Mouse (Mus musculus): Measurements from ENCODE around the gene Tpo. TPM values are rescaled to one million over a fixed set of nuclear protein-coding genes. Genes with fewer than 3 reads are reported as not detected.

Gene Tpo
- total and polyA plus RNA-seq, 2 experiments from 2014 or later, result 0.25 TPM; not detected in 1

DNA sequence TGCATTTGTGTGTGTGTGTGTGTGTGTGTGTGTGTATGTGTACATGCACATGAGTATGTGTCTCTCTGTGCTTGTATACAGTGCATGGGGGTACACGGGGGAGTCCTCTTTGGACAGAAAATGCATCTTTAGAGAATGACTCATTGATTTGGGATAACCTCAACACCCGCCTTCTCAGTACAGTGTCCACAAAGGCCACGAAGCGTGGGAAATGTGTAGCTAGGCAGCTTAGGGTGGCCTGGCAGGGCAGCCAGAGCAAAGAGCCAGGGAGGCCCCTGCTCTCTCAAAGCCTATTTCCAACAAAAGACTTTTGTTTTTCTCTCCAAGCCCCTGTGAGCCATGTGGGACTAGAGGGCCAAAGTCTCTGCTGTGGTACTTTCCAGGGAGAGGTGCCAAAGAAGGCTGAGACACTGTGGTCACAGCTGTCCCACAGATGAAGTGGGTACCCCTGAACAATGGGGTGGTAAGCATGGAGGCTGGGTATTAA lies 95.8 kb downstream of the Tpo start:
- Histone ChIP-seq H3K36me3 (ENCODE audit: insufficient read depth) (no peaks in the 10 kb centered on the region), H3K9me3 (ENCODE audit: low read length) (no peaks in the 10 kb centered on the region), H3K27ac (ENCODE audit: low read depth, low read length) (peak overlapping the region; percentile 45; the same call in 1 of the 2 replicates), H3K4me2 (ENCODE audit: low read depth) (no peak overlapping the region), H3K4me3 (ENCODE audit: low read depth, low read length) (no peak overlapping the region), H3K4me1 (ENCODE audit: insufficient read depth) (no peaks in the 10 kb centered on the region), H3K9ac (no peak overlapping the region), H3K27me3 (ENCODE audit: insufficient read depth, low read length) (no peaks in the 10 kb centered on the region)
- no peak for TF ChIP-seq CTCF (IDR thresholded peaks at IDR 0.05; ENCODE audit: low read depth)
- DNase-seq, result peak; percentile 66
- WGBS, result 22% methylated on average over 4 of the region's 4 CpGs
- ATAC-seq, result peak; percentile 90

- no peaks in the 10 kb centered on the region for H3K36me3 ChIP-seq (ENCODE audit: insufficient read depth)
- TF ChIP-seq CTCF (IDR thresholded peaks at IDR 0.05; ENCODE audit: low read depth), result no peak
- no peak overlapping the region for H3K4me2 ChIP-seq (ENCODE audit: low read depth)
- H3K9ac ChIP-seq, result no peak overlapping the region
- H3K27ac ChIP-seq (ENCODE audit: low read depth, low read length), result peak overlapping the region; percentile 40
- H3K4me1 ChIP-seq (ENCODE audit: insufficient read depth), result no peaks in the 10 kb centered on the region
- H3K9me3 ChIP-seq (ENCODE audit: low read length), result no peaks in the 10 kb centered on the region
- DNase-seq (no peak), ATAC-seq (no peak)
- H3K27me3 ChIP-seq (ENCODE audit: insufficient read depth, low read length), result no peaks in the 10 kb centered on the region
- no peak overlapping the region for H3K4me3 ChIP-seq (ENCODE audit: low read depth, low read length)
These were observed 96.4 kb downstream of the Tpo start for GRCm38 (mm10) chr12:30035841-30036568.

DNA sequence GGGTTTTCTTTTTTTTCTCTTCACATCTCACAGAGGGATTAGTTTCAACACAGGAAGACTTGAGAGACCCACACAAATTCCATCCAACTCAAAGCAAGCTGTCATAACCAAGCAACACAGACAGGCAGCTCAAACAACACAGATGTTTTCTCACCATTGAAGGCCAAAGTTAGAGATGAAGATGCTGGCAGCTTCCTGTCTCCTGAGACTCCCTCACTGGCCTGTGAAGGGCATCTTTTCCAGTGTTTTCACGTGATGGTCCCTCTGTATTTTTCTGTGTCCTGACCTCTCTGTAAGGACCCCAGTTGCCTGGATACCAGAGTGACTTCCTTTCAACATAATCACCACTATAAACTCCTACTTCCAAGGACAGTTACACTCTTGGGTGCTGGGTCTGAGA lies 97.0 kb downstream of the Tpo start:
- Histone ChIP-seq H3K9me3 (ENCODE audit: low read length) (no peaks in the 10 kb centered on the region), H3K4me1 (ENCODE audit: insufficient read depth) (no peaks in the 10 kb centered on the region), H3K27me3 (ENCODE audit: insufficient read depth, low read length) (no peaks in the 10 kb centered on the region), H3K4me2 (ENCODE audit: low read depth) (no peak overlapping the region), H3K27ac (ENCODE audit: low read depth, low read length) (no peak overlapping the region), H3K9ac (no peak overlapping the region), H3K36me3 (ENCODE audit: insufficient read depth) (no peaks in the 10 kb centered on the region), H3K4me3 (ENCODE audit: low read depth, low read length) (no peak overlapping the region)
- TF ChIP-seq CTCF (IDR thresholded peaks at IDR 0.05; ENCODE audit: low read depth), result no peak
- no peak for ATAC-seq
- no peak for DNase-seq
- WGBS, result 47% methylated on average over 1 of the region's 1 CpGs

DNA sequence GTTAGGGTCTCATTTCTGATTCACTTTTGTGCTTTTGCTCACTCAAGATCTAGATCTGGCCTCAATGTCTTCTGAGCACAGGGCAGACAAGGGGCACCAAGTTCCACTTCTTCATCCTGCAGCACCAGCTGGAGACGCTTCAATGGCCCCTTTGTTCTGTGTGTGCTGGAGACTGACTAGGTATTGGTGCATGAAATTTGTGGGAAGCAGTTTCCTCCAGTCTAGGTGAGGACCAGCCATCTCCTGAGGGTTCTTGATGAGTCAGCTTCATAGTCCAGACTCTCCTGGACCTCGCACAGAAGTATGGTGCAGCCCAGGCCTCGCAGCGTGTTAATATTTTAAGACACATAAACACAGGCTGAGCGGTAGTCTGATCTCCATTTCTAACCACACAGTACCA lies 97.7 kb downstream of the Tpo start:
- no peaks in the 10 kb centered on the region for H3K4me1 ChIP-seq (ENCODE audit: insufficient read depth)
- H3K4me2 ChIP-seq (ENCODE audit: low read depth), result no peak overlapping the region
- H3K27ac ChIP-seq (ENCODE audit: low read depth, low read length), result no peak overlapping the region
- ATAC-seq (no peak), DNase-seq (no peak)
- H3K9ac ChIP-seq, result no peak overlapping the region
- WGBS, result 84% methylated on average over 5 of the region's 5 CpGs
- H3K27me3 ChIP-seq (ENCODE audit: insufficient read depth, low read length), result no peaks in the 10 kb centered on the region
- no peaks in the 10 kb centered on the region for H3K9me3 ChIP-seq (ENCODE audit: low read length)
- TF ChIP-seq CTCF (IDR thresholded peaks at IDR 0.05; ENCODE audit: low read depth), result no peak
- H3K36me3 ChIP-seq (ENCODE audit: insufficient read depth), result no peaks in the 10 kb centered on the region
- no peak overlapping the region for H3K4me3 ChIP-seq (ENCODE audit: low read depth, low read length)

GRCm38 (mm10) chr12:30030571-30030970 lies 101.9 kb downstream of the Tpo start:
- no peak overlapping the region for H3K27ac ChIP-seq (ENCODE audit: low read depth, low read length)
- no peaks in the 10 kb centered on the region for H3K4me1 ChIP-seq (ENCODE audit: insufficient read depth)
- no peak overlapping the region for H3K9ac ChIP-seq
- H3K4me3 ChIP-seq (ENCODE audit: low read depth, low read length), result no peak overlapping the region
- no peak for DNase-seq
- H3K9me3 ChIP-seq (ENCODE audit: low read length), result no peaks in the 10 kb centered on the region
- 78% methylated on average over 5 of the region's 5 CpGs for WGBS
- H3K27me3 ChIP-seq (ENCODE audit: insufficient read depth, low read length), result no peaks in the 10 kb centered on the region
- no peaks in the 10 kb centered on the region for H3K36me3 ChIP-seq (ENCODE audit: insufficient read depth)
- no peak for ATAC-seq
- H3K4me2 ChIP-seq (ENCODE audit: low read depth), result no peak overlapping the region
- no peak for TF ChIP-seq CTCF (IDR thresholded peaks at IDR 0.05; ENCODE audit: low read depth)

DNA sequence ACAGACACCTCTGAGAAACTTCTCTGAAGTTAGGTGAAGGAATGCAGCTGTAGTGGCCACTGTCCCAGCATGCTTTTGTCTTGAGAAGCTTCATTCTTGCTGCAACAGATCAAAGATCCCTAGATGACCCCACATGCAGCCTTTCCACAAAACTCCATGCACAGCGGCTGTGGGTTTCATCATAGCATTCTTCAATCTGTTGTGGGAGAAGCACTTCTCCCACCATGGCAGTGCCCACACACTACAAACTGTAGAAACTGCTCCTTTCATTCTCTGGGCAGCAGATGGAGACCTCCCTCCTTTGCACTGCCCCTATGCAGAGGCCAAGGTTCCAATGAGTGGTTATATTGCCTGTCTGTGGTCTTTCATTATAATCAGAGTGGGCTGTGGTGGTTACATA lies 103.3 kb downstream of the Tpo start:
- WGBS, result 88% methylated on average over 1 of the region's 1 CpGs
- Histone ChIP-seq H3K9me3 (ENCODE audit: low read length) (no peaks in the 10 kb centered on the region), H3K27me3 (ENCODE audit: insufficient read depth, low read length) (no peaks in the 10 kb centered on the region), H3K9ac (no peak overlapping the region), H3K4me3 (ENCODE audit: low read depth, low read length) (no peak overlapping the region), H3K4me2 (ENCODE audit: low read depth) (no peak overlapping the region), H3K36me3 (ENCODE audit: insufficient read depth) (no peaks in the 10 kb centered on the region), H3K4me1 (ENCODE audit: insufficient read depth) (no peaks in the 10 kb centered on the region), H3K27ac (ENCODE audit: low read depth, low read length) (no peak overlapping the region)
- no peak for DNase-seq
- TF ChIP-seq CTCF (IDR thresholded peaks at IDR 0.05; ENCODE audit: low read depth), result no peak
- ATAC-seq, result 0 out of 2 replicates have a peak, but pooled peaks have one; percentile 14

- Histone ChIP-seq H3K4me2 (ENCODE audit: low read depth) (no peak overlapping the region), H3K27me3 (ENCODE audit: insufficient read depth, low read length) (no peaks in the 10 kb centered on the region), H3K36me3 (ENCODE audit: insufficient read depth) (no peaks in the 10 kb centered on the region), H3K4me3 (ENCODE audit: low read depth, low read length) (no peak overlapping the region), H3K9me3 (ENCODE audit: low read length) (no peaks in the 10 kb centered on the region), H3K9ac (no peak overlapping the region), H3K4me1 (ENCODE audit: insufficient read depth) (no peaks in the 10 kb centered on the region), H3K27ac (ENCODE audit: low read depth, low read length) (no peak overlapping the region)
- 82% methylated on average over 3 of the region's 3 CpGs for WGBS
- ATAC-seq (no peak), DNase-seq (no peak)
- TF ChIP-seq CTCF (IDR thresholded peaks at IDR 0.05; ENCODE audit: low read depth), result no peak
These were observed 104.6 kb downstream of the Tpo start for GRCm38 (mm10) chr12:30027721-30028340.
